Mouse (Mus musculus) common myeloid progenitor, adult 5-6 weeks (primary cell): Measurements from ENCODE around the gene Afg1l. TPM values are rescaled to one million over a fixed set of nuclear protein-coding genes. Genes with fewer than 3 reads are reported as not detected.

Source experiments
- ATAC-seq: replicated peaks from 2 replicates; pipeline ENCODE4 v1.8.0; 2016; ENCODE audit warnings: low read depth, mild to moderate bottlenecking, moderate TSS enrichment, inconsistent platforms; ENCODE audit not compliant: poor library complexity, severe bottlenecking
- total RNA-seq: library from RNA; stranded (forward); fragments of 200-1000, 187-1606 nt; gene quantifications from 2 replicates; pipeline ENCODE4 v1.2.3, GENCODE M21; 2017

The Afg1l gene
- total RNA-seq, 1 experiment from 2014 or later: 4.9 TPM

DNA sequence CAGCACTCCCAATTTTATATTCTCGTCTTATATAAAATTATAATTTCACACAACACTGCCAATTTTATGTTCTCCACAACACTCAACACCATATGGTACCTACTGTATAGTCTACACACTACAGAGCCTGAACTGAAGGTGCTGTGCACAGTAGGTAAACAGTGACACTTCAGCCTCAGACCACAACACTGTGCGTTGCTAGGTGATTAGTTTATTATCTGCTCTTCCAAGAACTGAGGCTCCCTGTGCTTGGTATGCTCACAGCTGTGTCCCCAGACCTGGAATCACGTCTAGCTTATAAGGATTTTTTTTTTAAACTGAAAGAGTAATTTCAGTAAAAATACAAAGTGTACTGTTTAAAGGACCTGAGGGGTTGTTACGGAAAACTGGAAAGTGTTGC lies 2.4 kb upstream of the Afg1l start:
- no peak for ATAC-seq

DNA sequence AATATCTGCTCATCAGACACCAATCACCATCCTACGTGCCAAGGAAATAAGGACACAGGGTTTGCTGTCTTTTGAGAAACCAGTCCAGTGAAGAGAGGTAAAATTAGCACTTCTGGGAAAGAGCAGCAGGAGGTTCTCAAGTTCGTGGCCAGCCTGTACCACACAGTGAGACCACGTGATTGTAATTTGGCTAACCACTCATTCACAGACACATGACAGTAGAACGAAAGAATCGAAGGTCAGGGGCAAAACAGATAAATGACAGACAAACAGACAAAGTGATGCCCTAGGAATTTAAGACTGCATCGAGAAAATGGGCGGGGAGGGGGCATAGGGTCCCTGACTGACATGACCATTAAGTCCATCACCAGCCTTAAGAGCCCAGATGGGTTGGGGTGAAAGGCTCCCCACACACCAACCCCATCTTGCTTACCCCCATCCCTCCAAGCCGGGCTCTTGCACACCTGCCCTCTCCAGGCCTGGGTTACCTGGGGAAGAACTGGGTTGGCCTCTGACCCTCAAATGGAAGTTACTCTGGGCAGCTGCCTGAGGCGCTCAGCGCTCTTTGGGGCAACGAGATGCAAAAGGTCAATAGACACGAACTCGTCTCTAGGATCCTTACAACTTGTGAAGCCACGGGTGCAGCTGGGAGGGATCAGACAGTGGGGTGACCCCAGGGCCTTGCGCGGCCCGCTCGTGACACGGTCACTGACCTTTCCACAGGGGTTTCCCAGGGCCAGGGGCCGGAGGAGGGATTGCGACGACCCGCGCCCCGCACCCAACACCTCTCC lies 620 bp downstream of the Afg1l start:
- ATAC-seq: 0 out of 2 replicates have a peak, but pooled peaks have one; percentile 1

DNA sequence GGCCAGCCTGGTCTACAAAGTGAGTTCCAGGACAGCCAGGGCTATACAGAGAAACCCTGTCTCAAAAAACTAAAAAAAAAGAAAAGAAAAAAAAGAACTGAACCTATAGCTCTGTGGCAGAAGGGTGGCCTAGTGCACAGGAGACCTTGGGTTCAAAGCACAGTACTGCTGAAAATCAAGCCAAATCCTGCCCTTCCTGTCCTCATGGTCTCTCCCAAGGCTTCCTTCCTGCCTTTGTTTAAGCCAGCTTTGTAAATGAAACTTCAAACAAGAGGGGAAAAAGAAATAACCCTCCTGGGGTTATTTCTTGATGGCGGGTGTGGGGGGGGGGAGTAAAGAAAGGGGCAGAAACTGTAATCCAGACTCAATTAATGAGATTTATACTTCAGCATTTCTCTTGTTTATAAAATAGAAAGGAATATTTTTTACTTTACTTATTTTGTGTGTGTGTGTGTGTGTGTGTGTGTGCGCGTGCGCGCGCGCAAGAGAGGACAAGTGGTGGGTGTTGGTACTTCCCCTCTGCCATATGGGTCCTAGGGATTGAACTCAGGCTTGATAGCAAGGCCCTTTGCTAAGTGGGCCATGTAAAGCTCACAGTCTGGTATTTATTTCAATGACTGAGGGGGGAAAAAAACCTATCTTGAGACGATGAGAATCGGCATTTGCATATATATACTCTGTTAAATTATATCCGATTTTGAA lies 1.4 kb downstream of the Afg1l start:
- ATAC-seq: no peak

DNA sequence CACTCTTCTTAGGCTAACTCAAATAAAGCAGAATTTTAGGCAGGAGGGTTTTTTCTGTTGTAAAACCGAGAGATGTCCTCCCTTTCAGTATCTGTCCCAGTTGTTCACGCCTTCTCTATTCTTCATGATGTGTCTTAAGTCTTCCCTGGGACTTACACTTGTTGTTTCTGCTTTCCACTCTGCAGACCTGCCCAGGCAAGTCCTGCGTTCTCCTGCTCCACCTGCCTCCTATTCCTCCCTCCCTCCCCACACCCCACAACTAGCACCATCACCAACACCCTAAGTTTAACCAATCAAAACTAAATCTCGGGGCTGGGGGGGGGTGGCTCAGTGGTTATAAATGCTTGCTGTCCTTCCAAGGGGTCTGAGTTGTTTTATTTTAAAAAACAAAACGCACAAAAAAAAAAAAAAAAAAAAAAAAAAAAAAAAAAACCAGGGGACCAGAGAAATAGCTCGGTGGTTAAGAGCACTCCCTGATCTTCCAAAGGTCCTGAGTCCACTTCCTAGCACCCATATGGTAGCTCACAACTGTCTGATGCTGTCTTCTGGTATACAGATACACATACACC lies 3.3 kb downstream of the Afg1l start:
- ATAC-seq: no peak

DNA sequence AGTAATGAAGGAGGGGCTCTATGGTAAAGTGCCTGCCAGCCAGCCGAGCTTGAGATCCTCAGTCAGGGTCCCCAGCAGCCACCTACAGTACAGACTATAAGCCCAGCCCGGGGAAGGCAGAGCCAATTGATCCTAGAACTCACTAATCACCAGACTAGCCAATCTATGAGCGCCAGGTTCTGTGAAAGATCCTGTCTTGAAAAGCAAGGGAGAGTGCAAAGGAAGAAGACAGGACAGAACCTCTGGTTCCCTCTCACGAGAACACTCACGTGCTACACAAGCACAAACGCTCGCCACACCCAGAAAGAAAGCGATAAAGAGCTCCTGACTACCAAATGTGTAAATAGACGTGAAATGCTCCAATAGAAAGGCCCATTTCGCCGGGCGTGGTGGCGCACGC lies 13.6 kb downstream of the Afg1l start:
- no peak for ATAC-seq

DNA sequence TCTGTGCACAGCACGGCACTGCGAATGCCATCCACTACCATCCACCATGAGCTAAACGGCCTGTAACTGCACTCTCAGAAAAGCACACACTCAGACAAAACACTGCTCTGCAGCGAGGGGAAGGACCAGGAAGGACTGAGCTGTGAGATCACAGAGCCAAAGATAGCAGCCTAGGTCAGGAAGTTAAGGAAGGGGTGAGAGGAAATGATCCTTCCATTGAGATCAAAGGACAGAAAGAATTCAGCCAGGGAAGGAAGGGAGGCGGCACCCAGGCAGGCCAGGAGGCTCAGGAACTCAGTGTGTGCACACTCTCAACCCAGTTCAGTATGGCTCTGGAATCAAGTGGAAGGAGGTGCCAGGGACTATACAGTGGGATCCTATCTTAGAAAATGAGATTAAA lies 14.1 kb downstream of the Afg1l start:
- no peak; the same call in 1 of the 2 replicates for ATAC-seq

DNA sequence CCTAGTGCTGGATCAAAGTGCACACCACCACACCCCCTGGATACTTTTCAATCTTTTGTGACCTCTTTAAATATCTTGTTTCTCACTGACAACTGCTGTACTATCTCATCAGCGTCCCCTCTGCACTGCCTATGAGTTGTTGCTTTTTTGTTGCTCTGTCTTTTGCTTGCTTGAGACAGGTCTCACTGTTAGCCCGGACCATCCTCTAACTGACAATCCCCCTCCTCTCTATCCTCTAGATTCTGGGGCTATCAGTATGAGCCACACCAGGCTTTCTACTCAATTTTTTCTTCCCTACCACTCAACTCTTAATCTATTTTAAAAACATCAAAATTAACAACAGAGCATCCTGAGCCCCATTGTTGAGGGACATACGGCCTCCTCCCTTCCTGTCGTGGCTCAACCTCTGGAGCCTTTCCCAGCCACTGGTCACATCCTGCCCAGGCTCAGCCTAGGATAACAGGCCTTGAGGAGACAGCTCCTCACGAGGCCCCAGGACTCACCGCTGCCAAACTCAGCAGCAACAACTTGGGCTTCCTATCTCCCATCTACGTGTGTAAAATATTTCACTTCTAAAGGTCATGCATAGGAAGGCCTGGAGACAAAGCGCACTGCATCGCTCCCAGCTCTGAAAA lies 20.7 kb downstream of the Afg1l start:
- no peak for ATAC-seq

DNA sequence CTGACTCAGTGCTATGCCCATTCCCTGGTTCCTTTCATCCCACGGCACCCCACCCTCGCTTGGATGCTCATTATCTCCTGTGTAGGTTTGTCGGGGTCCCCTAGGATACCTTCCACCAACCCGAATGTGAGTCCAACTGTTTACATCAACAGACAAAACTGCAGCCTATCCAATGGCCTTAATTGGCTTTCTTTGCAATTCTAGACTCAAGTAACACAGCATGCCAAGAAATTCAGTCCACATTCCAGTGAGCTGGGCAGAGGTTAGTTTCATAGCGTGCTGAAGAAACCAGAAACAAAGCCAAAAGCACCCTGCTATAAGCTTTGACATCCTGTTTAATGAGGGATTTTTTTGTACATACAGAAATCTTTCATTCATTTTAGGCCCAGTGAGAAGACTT lies 22.4 kb downstream of the Afg1l start:
- ATAC-seq: no peak

DNA sequence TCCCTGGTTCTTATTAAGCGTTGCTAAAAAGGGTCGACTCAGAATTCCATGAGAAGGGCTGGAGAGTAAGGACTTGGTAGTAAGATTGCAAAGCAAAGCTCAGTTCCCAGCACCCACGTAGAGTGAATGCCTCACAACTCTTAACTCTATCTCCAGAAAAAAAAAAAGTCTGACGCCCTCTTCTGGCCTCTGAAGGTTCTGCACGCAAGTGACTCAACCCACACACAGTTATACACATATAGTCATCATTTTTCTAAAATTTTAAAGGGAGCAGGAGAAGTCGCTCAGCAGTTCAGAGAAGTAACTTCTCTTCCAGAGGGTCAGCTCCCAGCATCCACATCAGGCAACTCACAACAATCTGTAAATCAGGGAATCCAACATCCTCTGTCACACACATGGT lies 23.7 kb downstream of the Afg1l start:
- ATAC-seq: no peak

DNA sequence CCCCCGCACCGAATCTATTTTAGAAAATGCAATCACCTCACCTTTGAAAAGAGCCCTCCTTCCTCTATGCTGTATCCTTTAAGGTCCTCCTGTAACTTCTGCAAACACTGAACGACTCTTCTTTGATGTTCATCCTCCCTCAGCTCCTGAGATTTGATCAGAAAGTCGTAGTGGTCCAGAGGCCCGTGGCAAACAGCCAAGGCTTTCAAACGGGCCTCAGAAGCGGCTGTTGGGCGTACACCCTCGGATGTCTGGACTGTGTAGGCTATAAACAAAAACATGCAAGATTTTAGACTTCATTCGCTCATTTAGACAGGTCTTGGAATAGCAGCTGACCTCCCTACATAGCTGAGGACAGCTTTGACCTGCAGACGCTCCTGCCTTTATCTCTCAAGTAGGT lies 24.1 kb downstream of the Afg1l start:
- no peak for ATAC-seq

DNA sequence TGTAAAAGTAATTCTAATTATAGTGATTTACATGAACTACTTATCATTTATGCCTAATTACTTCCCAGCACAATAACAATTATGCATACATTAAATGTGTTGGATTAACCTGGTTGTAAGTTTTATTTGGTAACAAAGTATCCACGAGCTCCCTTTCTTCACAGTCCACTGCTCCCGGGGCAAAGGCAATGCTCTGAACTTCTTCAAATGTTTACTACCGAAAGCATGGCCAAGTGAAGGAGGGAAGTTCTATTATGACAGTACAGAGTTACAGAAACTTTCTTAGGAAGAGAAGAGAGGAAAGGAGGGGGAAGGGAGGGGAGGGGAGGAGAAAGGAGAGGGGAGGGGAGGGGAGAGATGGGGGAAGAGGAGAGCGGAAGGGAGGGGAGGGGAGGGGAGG lies 28.7 kb downstream of the Afg1l start:
- no peak for ATAC-seq

DNA sequence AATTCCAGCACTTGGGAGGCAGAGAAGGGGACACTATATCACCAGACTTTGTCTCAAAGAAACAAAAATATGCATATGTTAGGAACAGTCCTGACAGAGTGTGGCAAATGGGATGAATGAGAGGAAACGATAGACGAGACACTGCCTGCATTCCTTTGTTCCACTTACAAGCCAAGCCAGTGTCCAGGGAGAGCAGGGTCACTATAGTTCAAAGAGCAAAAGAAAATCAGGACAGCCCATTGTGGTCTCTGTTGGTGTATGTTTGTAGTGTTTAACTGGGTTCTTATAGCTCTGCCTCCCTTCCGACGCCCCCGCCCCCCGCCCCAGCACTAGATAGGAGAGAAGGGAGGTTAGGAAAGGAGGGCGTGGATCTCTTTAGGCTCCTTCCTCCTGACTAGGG lies 30.0 kb downstream of the Afg1l start:
- ATAC-seq: no peak

DNA sequence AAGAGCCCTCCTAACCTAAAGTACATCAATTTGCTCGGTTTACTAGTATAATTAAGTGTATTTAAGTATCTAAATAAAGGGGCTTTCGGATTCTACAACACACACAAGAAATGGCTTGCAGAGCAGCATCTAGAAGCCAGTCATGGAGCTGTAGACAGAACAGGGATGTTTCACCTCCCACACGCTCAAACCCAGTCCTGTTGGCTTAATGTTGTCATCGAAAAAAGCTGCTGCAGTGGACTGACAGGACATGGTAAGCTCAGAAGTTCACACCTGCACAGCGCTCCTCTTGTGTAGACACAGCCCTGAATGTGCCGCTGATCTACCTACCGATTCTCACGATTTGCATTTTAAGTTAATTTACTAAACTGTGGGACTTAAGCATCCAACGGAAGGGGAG lies 32.2 kb downstream of the Afg1l start:
- no peak for ATAC-seq

DNA sequence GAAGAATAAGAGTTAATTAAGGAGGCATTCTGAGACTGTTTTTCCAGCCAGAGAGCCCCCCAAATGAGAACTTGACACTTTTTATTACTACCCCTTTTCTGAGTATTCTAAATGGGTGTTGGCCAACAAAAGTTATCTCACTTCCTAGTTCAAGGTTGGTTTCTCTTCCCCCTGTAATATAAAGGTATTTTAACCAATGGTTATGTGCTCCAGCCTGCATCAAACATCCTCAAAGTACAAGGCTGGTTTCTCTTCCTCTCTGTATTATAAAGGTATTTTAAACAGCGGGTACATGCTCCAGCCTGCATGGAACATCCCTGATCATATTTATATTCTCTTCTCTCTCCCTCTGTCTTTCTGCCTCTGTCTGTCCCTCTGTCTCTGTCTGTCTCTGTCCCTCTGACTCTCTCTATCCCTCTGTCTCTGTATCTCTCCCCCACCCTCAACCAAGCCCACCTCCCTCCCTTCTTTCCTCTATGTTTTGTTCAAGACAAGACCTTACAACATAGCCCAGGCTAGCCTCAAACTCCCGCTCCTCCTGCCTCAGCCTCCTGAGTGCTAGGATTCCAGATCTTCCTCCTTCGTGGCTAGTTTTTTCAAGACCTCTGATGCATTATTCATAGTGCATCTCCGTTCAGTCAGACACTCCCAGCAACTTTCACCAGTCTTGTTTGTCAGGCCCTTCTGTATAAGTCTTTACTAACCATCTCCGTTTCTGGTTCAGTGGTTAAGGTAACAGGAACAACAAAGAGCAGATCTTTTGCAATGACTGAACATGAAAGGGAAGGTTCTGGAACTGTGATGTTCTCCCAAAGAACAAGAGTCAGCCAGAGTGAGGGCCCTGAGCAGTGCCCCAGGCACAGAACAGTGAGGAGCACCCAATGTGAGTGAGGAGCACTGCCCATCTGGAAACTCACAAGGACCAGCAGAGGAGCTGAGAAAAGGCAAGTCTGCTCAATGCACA lies 41.2 kb downstream of the Afg1l start:
- ATAC-seq: peak; percentile 83

DNA sequence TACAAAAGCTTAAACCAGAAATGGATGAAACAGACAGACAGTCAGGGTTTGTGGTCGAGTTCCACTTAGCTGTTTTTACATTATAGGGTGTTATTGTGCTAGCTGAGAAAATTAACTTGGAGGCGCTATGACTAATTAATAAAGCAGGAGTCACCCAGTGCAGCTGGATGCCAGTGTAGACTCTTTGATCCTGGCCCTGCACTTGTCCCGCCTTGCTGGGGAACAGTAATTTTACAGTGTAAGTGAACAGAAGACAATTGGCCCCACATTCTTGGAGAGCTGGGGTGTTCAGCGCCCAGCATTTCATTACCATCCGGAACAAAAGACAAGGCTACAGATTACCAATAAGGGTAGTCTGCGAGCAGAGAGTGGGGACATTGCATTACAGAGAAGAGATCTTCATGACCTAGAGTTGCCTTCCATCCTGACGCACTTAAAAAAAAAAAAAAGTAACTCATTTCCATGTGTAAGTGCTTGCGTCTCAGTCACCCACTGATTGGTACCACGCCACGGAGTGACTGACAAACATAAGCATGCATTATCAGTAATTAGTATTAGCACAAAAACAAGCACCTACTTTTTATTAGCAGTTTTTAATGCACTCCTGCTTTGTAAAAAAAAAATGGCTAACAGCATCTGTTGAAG lies 60.7 kb downstream of the Afg1l start:
- no peak for ATAC-seq

DNA sequence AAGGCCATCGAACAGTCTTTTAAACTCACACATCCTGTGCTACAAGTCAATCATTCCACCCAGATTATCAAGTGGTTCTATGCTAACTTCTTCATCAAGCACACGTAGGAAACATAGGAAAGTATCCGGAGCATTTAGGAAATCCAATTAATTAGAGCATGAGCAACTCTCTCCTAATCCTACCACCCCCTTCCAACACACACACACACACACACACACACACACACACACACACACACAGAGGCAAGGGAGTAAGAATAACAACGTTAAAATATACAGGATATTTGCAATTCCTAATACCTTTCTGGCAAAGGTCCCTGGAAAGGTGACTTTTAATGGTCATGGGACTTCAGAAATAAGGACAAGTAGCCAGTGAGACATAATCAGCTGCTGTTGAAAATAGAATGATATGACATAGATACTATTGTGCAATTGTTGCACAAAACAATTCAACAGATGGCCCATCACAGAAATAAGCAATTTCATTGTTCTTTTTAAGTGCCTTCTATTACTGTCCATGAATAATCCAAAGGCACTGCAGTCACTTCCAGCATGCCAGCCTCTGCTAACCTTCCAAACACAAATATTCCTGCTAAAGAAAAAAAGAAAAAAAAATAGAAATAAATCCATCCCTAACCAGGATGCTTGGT lies 62.4 kb downstream of the Afg1l start:
- ATAC-seq: no peak

DNA sequence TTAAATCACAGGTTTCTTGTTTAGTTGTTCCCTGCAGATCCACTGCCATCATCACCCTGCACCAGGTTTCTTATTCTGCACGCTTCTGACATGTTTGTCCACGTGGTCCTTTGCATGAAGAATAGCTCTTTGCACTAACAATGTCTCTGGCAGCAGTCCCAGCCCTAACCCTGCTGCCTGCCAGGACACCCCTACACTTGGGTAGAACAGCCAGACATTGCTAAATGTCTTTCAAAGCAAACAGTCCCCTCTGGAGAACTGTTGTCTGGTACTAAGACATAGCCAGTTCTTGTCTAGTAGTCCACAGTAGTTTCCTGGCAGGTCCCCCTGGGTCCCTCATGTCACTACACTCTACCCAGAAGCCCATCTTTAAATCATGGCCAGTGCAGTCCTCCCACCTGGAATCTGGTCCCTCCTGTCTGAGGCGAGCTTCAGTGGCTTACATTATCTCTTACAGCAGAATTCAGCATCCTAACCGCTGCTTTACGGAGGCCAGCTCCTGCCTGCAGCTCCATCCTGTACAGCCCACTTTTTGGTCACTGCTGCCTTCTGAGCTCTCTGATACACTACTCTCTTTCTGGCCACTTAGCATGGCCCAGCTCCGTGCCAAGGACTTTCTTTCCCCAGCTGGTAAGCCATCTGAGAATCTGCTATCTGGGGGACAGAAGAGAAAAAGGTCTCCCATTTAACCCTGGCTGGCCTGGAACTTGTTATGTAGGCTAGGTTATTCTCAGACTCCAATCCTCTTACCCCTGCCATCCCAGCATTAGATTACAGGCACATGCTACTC lies 67.4 kb downstream of the Afg1l start:
- no peak for ATAC-seq

DNA sequence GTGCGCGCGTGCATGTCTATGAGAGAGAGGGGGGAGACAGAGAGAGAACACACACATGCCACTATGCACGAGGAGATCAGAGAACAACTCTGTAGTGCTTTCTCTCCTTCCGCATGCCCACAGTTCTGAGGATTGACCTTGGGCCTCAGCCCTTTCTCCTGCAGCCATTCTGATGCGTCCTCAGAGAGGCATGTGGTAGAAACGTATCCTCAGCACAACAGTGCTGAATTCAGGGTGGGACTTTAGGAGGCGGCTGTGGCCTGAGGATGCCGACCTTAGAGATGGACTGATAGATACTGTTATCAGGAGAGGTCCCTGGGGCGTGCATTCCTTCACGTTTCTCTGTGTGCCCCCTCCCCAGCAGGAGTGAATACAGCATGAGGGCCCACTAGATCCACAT lies 87.9 kb downstream of the Afg1l start:
- ATAC-seq: no peak
